Mouse (Mus musculus) stomach, embryonic 15.5 days (tissue): Measurements from ENCODE around the gene Igdcc3. TPM values are rescaled to one million over a fixed set of nuclear protein-coding genes. Genes with fewer than 3 reads are reported as not detected.
"Not testable (repeated sequence)": the region's sequence is repeated elsewhere in the genome, so short reads cannot be mapped to it uniquely, and the experiment has no call there.

Experiments
- ATAC-seq: fragments of 200-750 bp; cut with Nextera tagmentation; 2 replicates; pipeline ENCODE4 v1.8.0; 2017; ENCODE audit warnings: low read depth, moderate number of reproducible peaks, moderate TSS enrichment; ENCODE audit not compliant: insufficient read depth, low FRiP score
- H3K27ac ChIP-seq: fragments of 300-500 bp; sonication (generic); 2 replicates; pipeline ENCODE4 v1.5.1; 2015; ENCODE audit warnings: mild to moderate bottlenecking, inconsistent platforms
- H3K27me3 ChIP-seq: fragments of 300-500 bp; sonication (generic); replicated peaks from 2 replicates; pipeline ENCODE4 v1.6.1; 2015; ENCODE audit warnings: inconsistent platforms
- H3K36me3 ChIP-seq: fragments of 300-500 bp; sonication (generic); 2 replicates; pipeline ENCODE4 v1.6.1; 2015; ENCODE audit warnings: inconsistent platforms
- H3K4me1 ChIP-seq: fragments of 300-500 bp; sonication (generic); 2 replicates; pipeline ENCODE4 v1.6.1; 2015; ENCODE audit warnings: inconsistent platforms
- H3K4me2 ChIP-seq: fragments of 300-500 bp; sonication (generic); 2 replicates; pipeline ENCODE4 v1.6.1; 2015; ENCODE audit warnings: mild to moderate bottlenecking, inconsistent platforms
- H3K4me3 ChIP-seq: fragments of 300-500 bp; sonication (generic); replicated peaks from 2 replicates; pipeline ENCODE4 v1.5.1; 2015; ENCODE audit warnings: inconsistent platforms
- H3K9ac ChIP-seq: fragments of 300-500 bp; sonication (generic); 2 replicates; pipeline ENCODE4 v1.6.1; 2015; ENCODE audit warnings: inconsistent platforms
- H3K9me3 ChIP-seq: fragments of 300-500 bp; sonication (generic); 2 replicates; pipeline ENCODE4 v1.6.1; 2016; ENCODE audit warnings: inconsistent platforms
- WGBS: fragments of 180-500 bp; shearing (Covaris S2); methylation state at CpG from one replicate; pipeline ENCODE4 v1.1.7; 2015; 5-methylcytosine and 5-hydroxymethylcytosine counted together
- polyA plus RNA-seq: library from polyadenylated mRNA; unstranded; fragments of >200 nt; fragmentation: Nextera tagmentation; extraction: Ambion mirVana; gene quantifications from 2 replicates; pipeline ENCODE4 v1.2.1, GENCODE M21; 2015

Gene Igdcc3
- polyA plus RNA-seq, 1 experiment from 2014 or later = 1.5 TPM

- no peak overlapping the region for H3K27ac ChIP-seq
- WGBS = 33% methylated on average over 1 of the region's 1 CpGs
- H3K9ac ChIP-seq = no peak overlapping the region
- H3K27me3 ChIP-seq = no peaks in the 10 kb centered on the region
- no peak for ATAC-seq
- H3K9me3 ChIP-seq = no peaks in the 10 kb centered on the region
- H3K4me2 ChIP-seq = no peak overlapping the region
- H3K4me3 ChIP-seq = no peak overlapping the region
- H3K4me1 ChIP-seq = 0 out of 2 replicates have a peak, but pooled peaks cover 5% of the 10 kb centered on the region
- no peaks in the 10 kb centered on the region for H3K36me3 ChIP-seq
These were observed 70.6 kb downstream of the Igdcc3 start for GRCm38 (mm10) chr9:65211598-65211997.

- Histone ChIP-seq H3K36me3 (no peaks in the 10 kb centered on the region), H3K27me3 (no peaks in the 10 kb centered on the region), H3K27ac (peak overlapping the region; percentile 94), H3K4me3 (peak overlapping the region; percentile 69), H3K4me2 (peak overlapping the region; percentile 88), H3K4me1 (peaks cover 14% of the 10 kb centered on the region; the same call in 1 of the 2 replicates), H3K9me3 (no peaks in the 10 kb centered on the region), H3K9ac (no peak overlapping the region; the same call in 1 of the 2 replicates)
- peak; percentile 1; the same call in 1 of the 2 replicates for ATAC-seq
- 15% methylated on average over 10 of the region's 10 CpGs for WGBS
These were observed 73.4 kb downstream of the Igdcc3 start for GRCm38 (mm10) chr9:65214425-65214777.

- peaks cover 14% of the 10 kb centered on the region; the same call in 1 of the 2 replicates for H3K4me1 ChIP-seq
- H3K36me3 ChIP-seq = no peaks in the 10 kb centered on the region
- ATAC-seq = peak; percentile 93
- H3K9ac ChIP-seq = peak overlapping the region; percentile 75
- H3K9me3 ChIP-seq = no peaks in the 10 kb centered on the region
- peak overlapping the region; percentile 69 for H3K4me3 ChIP-seq
- H3K4me2 ChIP-seq = peak overlapping the region; percentile 88
- no peaks in the 10 kb centered on the region for H3K27me3 ChIP-seq
- peak overlapping the region; percentile 94 for H3K27ac ChIP-seq
- WGBS = 1% methylated on average over 59 of the region's 59 CpGs
These were observed 73.9 kb downstream of the Igdcc3 start for GRCm38 (mm10) chr9:65214778-65215493.

- peak overlapping the region; percentile 75 for H3K9ac ChIP-seq
- no peaks in the 10 kb centered on the region for H3K27me3 ChIP-seq
- peaks cover 14% of the 10 kb centered on the region; the same call in 1 of the 2 replicates for H3K4me1 ChIP-seq
- H3K4me2 ChIP-seq = peak overlapping the region; percentile 88
- H3K36me3 ChIP-seq = no peaks in the 10 kb centered on the region
- no peaks in the 10 kb centered on the region for H3K9me3 ChIP-seq
- peak overlapping the region; percentile 69 for H3K4me3 ChIP-seq
- WGBS = 1% methylated on average over 31 of the region's 31 CpGs
- H3K27ac ChIP-seq = peak overlapping the region; percentile 94
- ATAC-seq = peak; percentile 81
These were observed 74.6 kb downstream of the Igdcc3 start for GRCm38 (mm10) chr9:65215494-65216126.

GRCm38 (mm10) chr9:65216972-65217371 is 76.0 kb downstream of the Igdcc3 start:
- peak overlapping the region; percentile 88; the same call in 1 of the 2 replicates for H3K4me2 ChIP-seq
- H3K27ac ChIP-seq = peak overlapping the region; percentile 48; the same call in 1 of the 2 replicates
- H3K9ac ChIP-seq = no peak overlapping the region
- no peak for ATAC-seq
- no peak overlapping the region for H3K4me3 ChIP-seq
- no peaks in the 10 kb centered on the region for H3K36me3 ChIP-seq
- H3K4me1 ChIP-seq = peaks cover 14% of the 10 kb centered on the region; the same call in 1 of the 2 replicates
- no peaks in the 10 kb centered on the region for H3K9me3 ChIP-seq
- no peaks in the 10 kb centered on the region for H3K27me3 ChIP-seq
- 34% methylated on average over 8 of the region's 8 CpGs for WGBS

GRCm38 (mm10) chr9:65217661-65218060 is 76.7 kb downstream of the Igdcc3 start:
- H3K9ac ChIP-seq = no peak overlapping the region
- WGBS = 53% methylated on average over 6 of the region's 6 CpGs
- H3K27me3 ChIP-seq = no peaks in the 10 kb centered on the region
- no peak overlapping the region for H3K4me3 ChIP-seq
- H3K27ac ChIP-seq = peak overlapping the region; percentile 48
- H3K4me1 ChIP-seq = peaks cover 14% of the 10 kb centered on the region; the same call in 1 of the 2 replicates
- ATAC-seq = no peak
- peak overlapping the region; percentile 6; the same call in 1 of the 2 replicates for H3K4me2 ChIP-seq
- no peaks in the 10 kb centered on the region for H3K36me3 ChIP-seq
- H3K9me3 ChIP-seq = no peaks in the 10 kb centered on the region

GRCm38 (mm10) chr9:65218916-65219315 is 77.9 kb downstream of the Igdcc3 start:
- Histone ChIP-seq H3K4me3 (no peak overlapping the region), H3K4me1 (peaks cover 14% of the 10 kb centered on the region; the same call in 1 of the 2 replicates), H3K27ac (no peak overlapping the region), H3K27me3 (no peaks in the 10 kb centered on the region), H3K9me3 (no peaks in the 10 kb centered on the region), H3K36me3 (no peaks in the 10 kb centered on the region), H3K4me2 (no peak overlapping the region), H3K9ac (no peak overlapping the region)
- ATAC-seq = no peak
- 70% methylated on average over 1 of the region's 1 CpGs for WGBS

- H3K9me3 ChIP-seq, H3K36me3 ChIP-seq, H3K4me1 ChIP-seq, H3K9ac ChIP-seq, ATAC-seq, H3K4me3 ChIP-seq, H3K27ac ChIP-seq, H3K27me3 ChIP-seq, H3K4me2 ChIP-seq: not testable (repeated sequence)
- 50% methylated on average over 3 of the region's 3 CpGs for WGBS
These were observed 79.4 kb downstream of the Igdcc3 start for GRCm38 (mm10) chr9:65220398-65220797.

GRCm38 (mm10) chr9:65223927-65224326 is 82.9 kb downstream of the Igdcc3 start:
- Histone ChIP-seq H3K4me3 (no peak overlapping the region), H3K27ac (no peak overlapping the region), H3K27me3 (no peaks in the 10 kb centered on the region), H3K9me3 (no peaks in the 10 kb centered on the region), H3K4me2 (no peak overlapping the region), H3K4me1 (no peaks in the 10 kb centered on the region), H3K36me3 (no peaks in the 10 kb centered on the region), H3K9ac (no peak overlapping the region)
- 77% methylated on average over 6 of the region's 6 CpGs for WGBS
- no peak for ATAC-seq

GRCm38 (mm10) chr9:65225795-65226194 is 84.8 kb downstream of the Igdcc3 start:
- no peaks in the 10 kb centered on the region for H3K9me3 ChIP-seq
- no peak overlapping the region for H3K4me3 ChIP-seq
- H3K27me3 ChIP-seq = no peaks in the 10 kb centered on the region
- WGBS = 42% methylated on average over 4 of the region's 4 CpGs
- no peak overlapping the region for H3K27ac ChIP-seq
- no peaks in the 10 kb centered on the region for H3K4me1 ChIP-seq
- no peak overlapping the region for H3K4me2 ChIP-seq
- 0 out of 2 replicates have a peak, but pooled peaks cover 3% of the 10 kb centered on the region for H3K36me3 ChIP-seq
- no peak overlapping the region for H3K9ac ChIP-seq
- no peak for ATAC-seq

GRCm38 (mm10) chr9:65230250-65230649 is 89.3 kb downstream of the Igdcc3 start:
- Histone ChIP-seq H3K9ac (no peak overlapping the region), H3K27me3 (no peaks in the 10 kb centered on the region), H3K9me3 (no peaks in the 10 kb centered on the region), H3K4me1 (0 out of 2 replicates have a peak, but pooled peaks cover 4% of the 10 kb centered on the region), H3K27ac (no peak overlapping the region), H3K4me2 (no peak overlapping the region), H3K4me3 (no peak overlapping the region), H3K36me3 (0 out of 2 replicates have a peak, but pooled peaks cover 3% of the 10 kb centered on the region)
- 80% methylated on average over 6 of the region's 6 CpGs for WGBS
- ATAC-seq = no peak

GRCm38 (mm10) chr9:65231284-65231683 is 90.3 kb downstream of the Igdcc3 start:
- H3K27ac ChIP-seq = no peak overlapping the region
- H3K9me3 ChIP-seq = no peaks in the 10 kb centered on the region
- 0 out of 2 replicates have a peak, but pooled peaks cover 4% of the 10 kb centered on the region for H3K4me1 ChIP-seq
- H3K4me2 ChIP-seq = no peak overlapping the region
- H3K4me3 ChIP-seq = no peak overlapping the region
- no peaks in the 10 kb centered on the region for H3K27me3 ChIP-seq
- no peak for ATAC-seq
- WGBS = 59% methylated on average over 8 of the region's 8 CpGs
- 0 out of 2 replicates have a peak, but pooled peaks cover 3% of the 10 kb centered on the region for H3K36me3 ChIP-seq
- no peak overlapping the region for H3K9ac ChIP-seq
